Mouse (Mus musculus): ENCODE results near the gene Mgat3.

- TF ChIP-seq CTCF (IDR thresholded peaks at IDR 0.05; ENCODE audit: borderline replicate concordance, extremely low read depth, insufficient read depth, insufficient read length) = no peak
- TF ChIP-seq POLR2A (IDR thresholded peaks at IDR 0.05; ENCODE audit: borderline replicate concordance, extremely low read depth, insufficient read depth, insufficient read length, poor library complexity, severe bottlenecking) = no peak; the same call in 1 of the 2 replicates
These were observed 82.2 kb downstream of the Mgat3 start for GRCm38 (mm10) chr15:80255646-80256121.
